Mouse (Mus musculus) MEL (cell line): Measurements from ENCODE around the gene Pygm. TPM values are rescaled to one million over a fixed set of nuclear protein-coding genes. Genes with fewer than 3 reads are reported as not detected.

ENCODE experiments used
- DNase-seq: peaks from one replicate; pipeline ENCODE4 v3.0.0; 2011; ENCODE audit warnings: low read depth, low spot score
- H3K27ac ChIP-seq: 2 replicates; pipeline ENCODE4 v1.5.1; 2012; ENCODE audit warnings: low read depth, mild to moderate bottlenecking, control low read depth, low read length, moderate library complexity; ENCODE audit not compliant: control insufficient read depth
- H3K27me3 ChIP-seq, 2 experiments: fragments of 150-350 bp in 1 of 2; sonication (generic) in 1 of 2; 2 replicates each; pipeline ENCODE4 v1.6.1; 2012; ENCODE audit warnings: low read length in 2 of 2, mild to moderate bottlenecking in 2 of 2, improper control_type of control experiment in 1 of 2, moderate library complexity in 1 of 2; ENCODE audit not compliant: insufficient read depth in 2 of 2, control insufficient read depth in 1 of 2
- H3K36me3 ChIP-seq, 2 experiments: 2 replicates each; pipeline ENCODE4 v1.6.1; 2012 to 2014; ENCODE audit warnings: low read length in 2 of 2, improper control_type of control experiment in 1 of 2, inconsistent platforms in 1 of 2, mild to moderate bottlenecking in 1 of 2; ENCODE audit not compliant: insufficient read depth in 2 of 2, control insufficient read depth in 1 of 2
- H3K4me1 ChIP-seq, 2 experiments: fragments of 150-350 bp in 1 of 2; sonication (generic) in 1 of 2; 2 replicates each; pipeline ENCODE4 v1.6.1; 2012; ENCODE audit warnings: low read length in 2 of 2, improper control_type of control experiment in 1 of 2, mild to moderate bottlenecking in 1 of 2; ENCODE audit not compliant: insufficient read depth in 2 of 2, control insufficient read depth in 1 of 2
- H3K4me3 ChIP-seq, 2 experiments: fragments of 150-350 bp in 1 of 2; sonication (generic) in 1 of 2; 2 replicates each; pipeline ENCODE4 v1.5.1; 2012; ENCODE audit warnings: low read depth in 2 of 2, low read length in 2 of 2, mild to moderate bottlenecking in 2 of 2, moderate library complexity in 2 of 2, control low read depth in 1 of 2, improper control_type of control experiment in 1 of 2; ENCODE audit not compliant: control insufficient read depth in 1 of 2, insufficient read depth in 1 of 2
- H3K79me2 ChIP-seq: 2 replicates; pipeline ENCODE4 v1.6.1; 2012; ENCODE audit warnings: mild to moderate bottlenecking, low read length, moderate library complexity; ENCODE audit not compliant: control insufficient read depth, poor library complexity, insufficient read depth
- H3K9ac ChIP-seq: 2 replicates; pipeline ENCODE4 v1.6.1; 2012; ENCODE audit warnings: low read depth, mild to moderate bottlenecking, control low read depth, low read length, moderate library complexity; ENCODE audit not compliant: control insufficient read depth, poor library complexity, severe bottlenecking
- H3K9me3 ChIP-seq: fragments of 150-350 bp; sonication (generic); replicated peaks from 2 replicates; pipeline ENCODE4 v1.6.1; 2012; ENCODE audit warnings: mild to moderate bottlenecking, low read length, improper control_type of control experiment, moderate library complexity; ENCODE audit not compliant: insufficient read depth
- BHLHE40 ChIP-seq: IDR thresholded peaks from 2 replicates; pipeline ENCODE4 v1.6.1; 2012; ENCODE audit warnings: low read depth, mild to moderate bottlenecking, inconsistent platforms, low read length, improper control_type of control experiment, borderline replicate concordance
- CTCF ChIP-seq, 3 experiments: IDR thresholded peaks in 2 of 3; conservative IDR thresholded peaks in 1 of 3; 2 replicates each; pipeline ENCODE4 v1.5.1; 2011 to 2012; ENCODE audit warnings: low read length in 3 of 3, low read depth in 2 of 3, mild to moderate bottlenecking in 2 of 3, improper control_type of control experiment in 1 of 3, inconsistent platforms in 1 of 3, mixed read lengths in 1 of 3, moderate library complexity in 1 of 3; ENCODE audit not compliant: control insufficient read depth in 1 of 3, insufficient read depth in 1 of 3, poor library complexity in 1 of 3, severe bottlenecking in 1 of 3
- E2F4 ChIP-seq: IDR thresholded peaks from 2 replicates; pipeline ENCODE4 v1.6.1; 2011; ENCODE audit warnings: low read depth, low read length, improper control_type of control experiment, borderline replicate concordance
- GABPA ChIP-seq: IDR thresholded peaks from 2 replicates; pipeline ENCODE4 v1.6.1; 2012; ENCODE audit warnings: low read depth, mild to moderate bottlenecking, inconsistent platforms, low read length, improper control_type of control experiment, moderate library complexity
- GATA1 ChIP-seq: IDR thresholded peaks from 2 replicates; pipeline ENCODE4 v1.6.1; 2011; ENCODE audit warnings: low read depth, low read length, improper control_type of control experiment
- HCFC1 ChIP-seq: IDR thresholded peaks from 2 replicates; pipeline ENCODE4 v1.6.1; 2012; ENCODE audit warnings: low read depth, mild to moderate bottlenecking, inconsistent platforms, low read length, improper control_type of control experiment, moderate library complexity
- JUND ChIP-seq: IDR thresholded peaks from 2 replicates; pipeline ENCODE4 v1.6.1; 2011; ENCODE audit warnings: low read depth, mild to moderate bottlenecking, improper control_type of control experiment, low read length
- MAX ChIP-seq: IDR thresholded peaks from 2 replicates; pipeline ENCODE4 v1.6.1; 2011; ENCODE audit warnings: low read length, improper control_type of control experiment
- MAZ ChIP-seq: IDR thresholded peaks from 2 replicates; pipeline ENCODE4 v1.6.1; 2012; ENCODE audit warnings: low read depth, mild to moderate bottlenecking, inconsistent platforms, low read length, improper control_type of control experiment
- MXI1 ChIP-seq: IDR thresholded peaks from 2 replicates; pipeline ENCODE4 v1.6.1; 2011; ENCODE audit warnings: mild to moderate bottlenecking, low read depth, low read length, improper control_type of control experiment
- MYB ChIP-seq: IDR thresholded peaks from 2 replicates; pipeline ENCODE4 v1.6.1; 2011; ENCODE audit warnings: mild to moderate bottlenecking, low read depth, low read length, improper control_type of control experiment
- MYC ChIP-seq: IDR thresholded peaks from 2 replicates; pipeline ENCODE4 v1.6.1; 2011; ENCODE audit warnings: low read depth, mild to moderate bottlenecking, low read length, improper control_type of control experiment, moderate library complexity
- NELFE ChIP-seq: IDR thresholded peaks from 2 replicates; pipeline ENCODE4 v1.6.1; 2011; ENCODE audit warnings: low read depth, low read length, improper control_type of control experiment
- NRF1 ChIP-seq: IDR thresholded peaks from 2 replicates; pipeline ENCODE4 v1.6.1; 2014; ENCODE audit warnings: low read depth, mild to moderate bottlenecking, inconsistent platforms, low read length, improper control_type of control experiment, moderate library complexity; ENCODE audit not compliant: poor library complexity, insufficient read depth, severe bottlenecking
- SIN3A ChIP-seq: IDR thresholded peaks from 2 replicates; pipeline ENCODE4 v1.6.1; 2012; ENCODE audit warnings: low read length, improper control_type of control experiment, inconsistent platforms
- SMC3 ChIP-seq: IDR thresholded peaks from 2 replicates; pipeline ENCODE4 v1.6.1; 2011; ENCODE audit warnings: low read depth, low read length, improper control_type of control experiment
- USF1 ChIP-seq: IDR thresholded peaks from 2 replicates; pipeline ENCODE4 v1.6.1; 2014; ENCODE audit warnings: low read depth, mild to moderate bottlenecking, inconsistent platforms, low read length, improper control_type of control experiment, moderate library complexity
- polyA plus RNA-seq, 2 experiments: library from polyadenylated mRNA; stranded (reverse) in 1 of 2; unstranded in 1 of 2; fragments of >175 nt in 1 of 2; fragments of >200 nt in 1 of 2; gene quantifications; 2 replicates each; pipeline versions ENCODE4 v1.2.1 to v1.2.4; 2012; ENCODE audit warnings: low replicate concordance in 2 of 2, low read depth in 1 of 2; ENCODE audit not compliant: insufficient read length in 2 of 2, insufficient read depth in 1 of 2, missing spikeins in 1 of 2
- total RNA-seq: library from RNA; depleted of rRNA; stranded (reverse); fragments of 300-350 nt; gene quantifications from 2 replicates; pipeline ENCODE4 v1.2.3, GENCODE M21; 2012

The Pygm gene
- total and polyA plus RNA-seq, 3 experiments, result 0.73 to 3.3 TPM; not detected in 1

DNA sequence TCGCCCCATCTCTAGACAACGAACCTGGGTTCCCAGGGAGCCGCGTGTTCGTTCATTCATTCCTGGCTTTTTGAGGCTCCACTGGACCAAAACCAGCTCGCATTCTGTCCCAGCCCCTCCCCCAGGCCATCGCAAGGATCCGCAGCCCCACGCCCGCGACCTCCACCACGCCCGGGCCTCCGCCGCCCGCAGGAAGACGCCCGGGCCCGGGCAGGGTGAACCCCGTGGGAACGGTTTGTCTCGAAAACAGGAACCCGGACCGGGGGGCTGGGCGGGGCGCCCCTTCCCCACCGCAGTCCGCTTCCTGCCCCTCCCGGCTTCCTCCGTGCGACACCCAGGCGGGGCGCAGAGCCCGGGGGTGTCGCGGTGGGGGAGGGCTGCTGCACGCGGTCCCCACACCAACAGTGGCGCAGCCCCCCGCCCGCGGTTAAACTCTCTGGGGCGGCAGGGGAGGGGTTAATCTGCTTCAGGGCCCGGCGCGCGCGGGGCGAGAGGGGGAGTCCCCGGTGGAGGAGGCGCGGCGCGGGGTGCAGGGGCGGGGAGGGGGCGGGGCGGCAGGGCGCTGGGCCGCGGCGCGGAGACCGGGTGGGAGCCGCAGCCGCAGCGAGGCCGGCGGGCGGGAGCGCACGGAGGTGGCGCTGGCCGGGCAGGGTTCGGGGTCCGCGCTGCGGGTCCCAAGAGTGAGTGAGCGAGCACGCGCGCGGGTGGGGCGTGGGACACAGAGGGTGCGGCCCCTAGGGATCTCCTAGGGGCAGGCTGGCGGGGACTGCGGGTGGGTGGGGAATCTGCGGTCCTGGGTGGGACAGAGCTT lies 15.3 kb downstream of the Pygm start, which contains the start of gene Rasgrp2 (continued):
- TF ChIP-seq MXI1 (peak; percentile 32; the same call in 1 of the 2 replicates), MYB (no peak), MAZ (peak; percentile 90), NELFE (peak; percentile 34; the same call in 1 of the 2 replicates), JUND (no peak), GATA1 (no peak)

DNA sequence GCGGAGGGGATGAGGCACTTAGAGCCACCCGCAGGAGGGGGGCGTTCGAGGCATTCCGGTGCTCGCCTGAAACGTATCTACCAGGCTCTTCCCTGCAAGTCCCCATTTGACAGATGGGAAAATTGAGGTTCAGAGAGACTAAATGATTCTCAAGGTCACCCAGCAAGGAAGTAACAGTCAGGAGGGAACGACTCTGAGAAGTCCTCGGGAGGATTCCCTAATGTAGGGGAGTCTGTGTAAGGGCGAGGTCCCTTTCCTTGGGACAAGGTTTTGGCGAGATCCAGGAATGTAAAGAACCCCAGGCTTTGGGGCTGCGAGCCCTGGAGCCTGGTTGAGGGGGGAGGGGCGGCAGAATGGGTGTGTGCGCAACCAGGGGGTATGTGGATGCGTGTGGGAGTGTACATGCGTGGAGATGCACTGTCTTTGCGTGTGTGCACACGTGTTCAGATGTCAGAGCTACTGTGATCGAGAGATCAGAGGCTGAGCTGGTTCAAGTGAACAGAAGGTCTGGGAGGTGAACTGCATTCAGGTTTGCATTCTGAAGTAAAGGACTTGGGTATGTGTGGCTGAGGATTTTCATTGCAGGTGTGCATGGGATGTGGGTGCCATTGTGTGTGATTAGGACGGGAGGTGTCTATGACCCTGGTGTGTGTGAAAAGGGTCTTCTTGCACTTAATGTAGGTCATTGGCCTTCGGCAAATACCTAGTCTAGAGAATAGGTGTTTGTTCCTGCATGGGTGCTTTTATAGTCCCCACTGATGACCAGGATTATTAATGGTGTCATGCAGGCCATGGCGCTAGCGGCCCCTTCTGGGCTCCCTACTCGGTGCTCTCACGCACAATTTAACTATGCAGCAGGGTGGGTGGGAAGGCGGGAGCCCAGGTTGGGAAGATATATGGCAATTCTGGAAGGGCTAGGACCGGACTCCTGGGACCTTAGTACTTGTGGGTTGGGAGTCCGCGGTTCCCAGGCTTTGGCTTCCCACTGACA lies 16.2 kb downstream of the Pygm start:
- Histone ChIP-seq H3K36me3 (peaks cover 0 to 4% of the 10 kb centered on the region in 2 experiments; a peak in 2 of 4 replicates), H3K27ac (peak overlapping the region; percentile 9; the same call in 1 of the 2 replicates), H3K9me3 (no peaks in the 10 kb centered on the region), H3K4me3 (peak overlapping the region; percentile 56 to 82), H3K4me1 (peaks cover 0 to 22% of the 10 kb centered on the region in 2 experiments; a peak in 3 of 4 replicates), H3K9ac (peak overlapping the region; percentile 75), H3K79me2 (peaks cover 2% of the 10 kb centered on the region; the same call in 1 of the 2 replicates), H3K27me3 (no peaks in the 10 kb centered on the region)
- TF ChIP-seq MAX (peak; percentile 93), CTCF (IDR thresholded peaks at IDR 0.05 in 2 of 3, conservative IDR thresholded peaks at IDR 0.05 in 1 of 3; ENCODE audit: control insufficient read depth in 1 of 3, insufficient read depth in 1 of 3, low read depth in 2 of 3, low read length in 3 of 3, poor library complexity in 1 of 3, severe bottlenecking in 1 of 3) (peak in 1 of 3 experiments; percentile 22; a peak in 1 of 6 replicates), MYC (peak; percentile 68; the same call in 1 of the 2 replicates), SIN3A (peak; percentile 70; the same call in 1 of the 2 replicates), GABPA (no peak), NELFE (no peak), E2F4 (no peak), MXI1 (peak; percentile 98), GATA1 (no peak), USF1 (peak; percentile 39; the same call in 1 of the 2 replicates), HCFC1 (no peak), SMC3 (no peak), NRF1 (peak; percentile 28; the same call in 1 of the 2 replicates), BHLHE40 (no peak)
- DNase-seq, result peak; percentile 74
